Mouse (Mus musculus): ENCODE data around the gene Akap8l. TPM values are rescaled to one million over a fixed set of nuclear protein-coding genes. Genes with fewer than 3 reads are reported as not detected.
A peak's percentile ranks its signal among the peaks of the same experiment; 100 is the strongest.

Akap8l gene
- total and polyA plus RNA-seq, 3 experiments, result 57.6 to 80.3 (median 68.8) TPM

DNA sequence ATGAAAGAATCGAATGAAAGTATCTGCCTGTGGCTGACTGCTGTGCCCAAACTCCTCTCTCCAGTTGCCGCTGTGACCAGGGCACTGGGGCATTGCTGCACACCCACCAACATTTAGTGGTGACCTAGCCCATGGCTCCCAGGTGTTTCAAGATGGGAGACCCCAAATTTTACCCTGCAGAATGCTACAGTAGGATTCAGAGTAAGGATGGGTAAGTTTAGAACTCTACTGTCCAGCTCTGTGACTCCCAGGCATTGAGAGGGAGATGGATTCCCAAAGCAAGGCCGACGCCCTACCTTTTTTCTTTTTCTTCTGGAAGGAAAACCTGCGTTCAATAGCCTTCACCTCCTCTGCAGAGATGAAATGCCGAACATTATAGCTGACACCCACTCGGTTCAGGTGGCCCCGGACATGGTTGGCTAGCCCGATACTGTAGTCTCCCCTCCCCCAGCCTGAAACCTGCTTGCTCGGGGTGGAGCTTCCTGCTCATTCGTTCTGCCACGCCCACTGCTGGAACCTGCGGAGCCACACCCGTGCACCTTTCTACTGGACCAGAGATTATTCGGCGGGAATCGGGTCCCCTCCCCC is 18.7 kb upstream of the Akap8l start:
- DNase-seq (ENCODE audit: low spot score), result no peak

DNA sequence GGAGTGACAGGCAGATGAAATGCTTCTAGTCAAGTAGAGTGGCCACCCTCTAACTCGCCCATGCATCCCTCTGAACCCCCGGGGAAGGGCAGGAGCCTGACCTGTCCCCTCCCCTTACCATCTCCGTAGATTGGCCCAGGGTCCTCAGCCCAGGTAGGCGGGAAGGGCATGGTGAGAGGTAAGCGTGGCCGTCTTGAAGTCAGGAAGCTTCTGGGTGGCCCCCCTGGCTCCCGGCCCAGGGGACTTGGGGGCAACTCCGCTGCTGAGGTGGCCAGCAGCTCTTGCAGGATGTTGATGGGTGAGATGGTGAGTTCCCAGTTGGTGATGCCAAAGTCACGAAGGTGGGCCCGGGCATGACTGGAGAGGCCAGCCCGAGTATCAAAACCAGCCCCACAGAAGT is 17.3 kb upstream of the Akap8l start:
- DNase-seq (ENCODE audit: low spot score), result no peak
- TF ChIP-seq GATA2 (IDR thresholded peaks at IDR 0.05; ENCODE audit: borderline replicate concordance, low read depth, low read length) (no peak), CTCF (IDR thresholded peaks at IDR 0.05; ENCODE audit: low read depth, low read length) (no peak), POLR2AphosphoS5 (IDR thresholded peaks at IDR 0.05; ENCODE audit: insufficient replicate concordance, low read depth, low read length) (no peak), TAL1 (conservative IDR thresholded peaks at IDR 0.05; ENCODE audit: low read depth, low read length) (no peak)
- Histone ChIP-seq H3K9me3 (replicated peaks) (no peaks in the 10 kb centered on the region), H3K4me3 (ENCODE audit: low read depth, low read length) (no peak overlapping the region), H3K27me3 (ENCODE audit: insufficient read depth, low read length) (no peaks in the 10 kb centered on the region; the same call in 1 of the 2 replicates), H3K36me3 (replicated peaks) (peaks cover 5% of the 10 kb centered on the region), H3K4me1 (ENCODE audit: insufficient read depth, low read depth, low read length) (peaks cover 21% of the 10 kb centered on the region)
- ATAC-seq (ENCODE audit: extremely low read depth, insufficient number of reproducible peaks, low FRiP score, poor library complexity, severe bottlenecking), result no peak

More for the DNA sequence above, 18.7 kb upstream of the Akap8l start:
- TF ChIP-seq CTCF (IDR thresholded peaks at IDR 0.05; ENCODE audit: low read depth, low read length) (no peak), TAL1 (conservative IDR thresholded peaks at IDR 0.05; ENCODE audit: low read depth, low read length) (no peak), POLR2AphosphoS5 (IDR thresholded peaks at IDR 0.05; ENCODE audit: insufficient replicate concordance, low read depth, low read length) (no peak)
- Histone ChIP-seq H3K4me1 (ENCODE audit: insufficient read depth, low read depth, low read length) (peaks cover 11% of the 10 kb centered on the region), H3K36me3 (replicated peaks) (no peaks in the 10 kb centered on the region), H3K27me3 (ENCODE audit: insufficient read depth, low read length) (no peaks in the 10 kb centered on the region; the same call in 1 of the 2 replicates), H3K9me3 (replicated peaks) (no peaks in the 10 kb centered on the region), H3K4me3 (ENCODE audit: low read depth, low read length) (no peak overlapping the region)
- no peak for ATAC-seq (ENCODE audit: extremely low read depth, insufficient number of reproducible peaks, low FRiP score, poor library complexity, severe bottlenecking)

DNA sequence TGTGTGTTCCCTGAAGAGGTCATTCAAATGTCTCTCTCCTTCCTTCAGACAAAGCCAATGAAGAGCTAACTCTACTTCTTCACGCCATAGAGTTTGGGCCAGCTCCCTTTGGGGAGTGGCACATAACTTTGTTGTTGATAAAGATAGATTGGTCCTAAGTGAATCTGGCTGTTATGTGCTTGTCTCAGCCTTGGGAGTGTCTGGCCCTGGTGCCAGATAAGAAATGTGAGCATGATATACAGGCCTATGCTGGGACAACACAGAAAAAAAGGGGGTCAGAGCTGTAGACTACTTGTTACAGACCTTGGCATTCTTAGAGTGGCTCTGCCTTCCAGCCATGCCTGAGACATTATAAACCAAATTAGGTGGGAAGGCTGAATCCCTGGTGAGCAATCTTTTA is 14.9 kb upstream of the Akap8l start:
- H3K4me1 ChIP-seq (ENCODE audit: insufficient read depth, low read depth, low read length), result peaks cover 30% of the 10 kb centered on the region

DNA sequence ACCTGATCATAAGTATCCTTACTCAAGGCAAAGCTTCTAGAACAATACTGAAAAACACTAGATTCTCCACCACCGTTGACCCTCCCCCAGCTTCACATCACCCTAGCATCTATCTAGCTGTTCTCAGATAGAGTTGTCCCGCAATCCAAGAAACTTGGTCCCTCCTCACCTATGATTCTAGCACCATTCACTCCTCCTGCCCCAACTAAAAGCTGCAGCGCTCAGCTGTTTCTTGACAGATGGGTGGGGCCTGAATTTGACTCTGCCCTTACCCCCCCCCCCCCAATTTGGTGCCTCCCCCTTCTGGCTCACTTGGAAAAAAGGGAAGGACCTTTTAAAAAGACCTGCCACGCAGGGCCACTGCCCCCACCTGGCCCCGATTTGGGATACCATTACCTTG is 14.4 kb upstream of the Akap8l start:
- Histone ChIP-seq H3K4me1 (ENCODE audit: insufficient read depth, low read depth, low read length) (peaks cover 34% of the 10 kb centered on the region), H3K36me3 (replicated peaks) (peaks cover 34% of the 10 kb centered on the region), H3K4me3 (ENCODE audit: low read depth, low read length) (peak overlapping the region; percentile 89), H3K27me3 (ENCODE audit: insufficient read depth, low read length) (no peaks in the 10 kb centered on the region; the same call in 1 of the 2 replicates), H3K9me3 (replicated peaks) (no peaks in the 10 kb centered on the region)
- no peak for DNase-seq (ENCODE audit: low spot score)
- no peak for ATAC-seq (ENCODE audit: extremely low read depth, insufficient number of reproducible peaks, low FRiP score, poor library complexity, severe bottlenecking)
- no peak for TF ChIP-seq GATA1 (IDR thresholded peaks at IDR 0.05; ENCODE audit: borderline replicate concordance, low read length)
- no peak for TF ChIP-seq CTCF (IDR thresholded peaks at IDR 0.05; ENCODE audit: low read depth, low read length)
- TF ChIP-seq POLR2AphosphoS5 (IDR thresholded peaks at IDR 0.05; ENCODE audit: insufficient replicate concordance, low read depth, low read length), result no peak
- TF ChIP-seq GATA2 (IDR thresholded peaks at IDR 0.05; ENCODE audit: borderline replicate concordance, low read depth, low read length), result no peak
- no peak for TF ChIP-seq TAL1 (conservative IDR thresholded peaks at IDR 0.05; ENCODE audit: low read depth, low read length)

More for the DNA sequence above, 14.9 kb upstream of the Akap8l start:
- no peaks in the 10 kb centered on the region; the same call in 1 of the 2 replicates for H3K27me3 ChIP-seq (ENCODE audit: insufficient read depth, low read length)
- H3K36me3 ChIP-seq (replicated peaks), result peaks cover 29% of the 10 kb centered on the region
- no peak overlapping the region; the same call in 1 of the 2 replicates for H3K4me3 ChIP-seq (ENCODE audit: low read depth, low read length)
- no peak for DNase-seq (ENCODE audit: low spot score)
- ATAC-seq (ENCODE audit: extremely low read depth, insufficient number of reproducible peaks, low FRiP score, poor library complexity, severe bottlenecking), result no peak
- H3K9me3 ChIP-seq (replicated peaks), result no peaks in the 10 kb centered on the region
- TF ChIP-seq CTCF (IDR thresholded peaks at IDR 0.05; ENCODE audit: low read depth, low read length) (no peak), POLR2AphosphoS5 (IDR thresholded peaks at IDR 0.05; ENCODE audit: insufficient replicate concordance, low read depth, low read length) (no peak), GATA2 (IDR thresholded peaks at IDR 0.05; ENCODE audit: borderline replicate concordance, low read depth, low read length) (no peak), GATA1 (IDR thresholded peaks at IDR 0.05; ENCODE audit: borderline replicate concordance, low read length) (no peak), TAL1 (conservative IDR thresholded peaks at IDR 0.05; ENCODE audit: low read depth, low read length) (no peak)

DNA sequence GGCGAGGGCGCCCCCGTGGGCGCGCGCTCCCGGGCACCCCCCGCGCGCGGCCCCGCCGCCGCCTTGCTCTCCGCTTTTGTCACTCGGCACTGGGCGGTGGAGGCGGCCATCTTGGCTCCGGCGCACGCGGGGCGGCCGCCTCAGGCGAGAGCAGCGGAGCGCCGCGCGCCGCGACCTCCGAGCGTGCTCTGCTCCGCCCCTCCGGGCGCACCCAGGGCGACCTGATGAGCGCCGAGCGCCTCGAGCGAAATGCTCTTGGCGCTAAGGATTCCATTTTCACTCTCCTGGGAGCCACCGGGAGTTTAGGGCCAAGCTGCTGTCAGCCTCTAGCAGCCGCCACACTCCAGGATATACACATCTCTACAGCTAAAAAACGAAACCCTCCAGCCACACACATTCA is 13.9 kb upstream of the Akap8l start:
- ATAC-seq (ENCODE audit: extremely low read depth, insufficient number of reproducible peaks, low FRiP score, poor library complexity, severe bottlenecking), result peak; percentile 57
- Histone ChIP-seq H3K4me3 (ENCODE audit: low read depth, low read length) (peak overlapping the region; percentile 89), H3K36me3 (replicated peaks) (peaks cover 39% of the 10 kb centered on the region), H3K4me1 (ENCODE audit: insufficient read depth, low read depth, low read length) (peaks cover 36% of the 10 kb centered on the region), H3K9me3 (replicated peaks) (no peaks in the 10 kb centered on the region), H3K27me3 (ENCODE audit: insufficient read depth, low read length) (no peaks in the 10 kb centered on the region; the same call in 1 of the 2 replicates)
- peak; percentile 89 for DNase-seq (ENCODE audit: low spot score)
- TF ChIP-seq POLR2AphosphoS5 (IDR thresholded peaks at IDR 0.05; ENCODE audit: insufficient replicate concordance, low read depth, low read length), result no peak
- no peak for TF ChIP-seq GATA2 (IDR thresholded peaks at IDR 0.05; ENCODE audit: borderline replicate concordance, low read depth, low read length)
- TF ChIP-seq GATA1 (IDR thresholded peaks at IDR 0.05; ENCODE audit: borderline replicate concordance, low read length), result no peak
- no peak for TF ChIP-seq TAL1 (conservative IDR thresholded peaks at IDR 0.05; ENCODE audit: low read depth, low read length)
- TF ChIP-seq CTCF (IDR thresholded peaks at IDR 0.05; ENCODE audit: low read depth, low read length), result no peak

DNA sequence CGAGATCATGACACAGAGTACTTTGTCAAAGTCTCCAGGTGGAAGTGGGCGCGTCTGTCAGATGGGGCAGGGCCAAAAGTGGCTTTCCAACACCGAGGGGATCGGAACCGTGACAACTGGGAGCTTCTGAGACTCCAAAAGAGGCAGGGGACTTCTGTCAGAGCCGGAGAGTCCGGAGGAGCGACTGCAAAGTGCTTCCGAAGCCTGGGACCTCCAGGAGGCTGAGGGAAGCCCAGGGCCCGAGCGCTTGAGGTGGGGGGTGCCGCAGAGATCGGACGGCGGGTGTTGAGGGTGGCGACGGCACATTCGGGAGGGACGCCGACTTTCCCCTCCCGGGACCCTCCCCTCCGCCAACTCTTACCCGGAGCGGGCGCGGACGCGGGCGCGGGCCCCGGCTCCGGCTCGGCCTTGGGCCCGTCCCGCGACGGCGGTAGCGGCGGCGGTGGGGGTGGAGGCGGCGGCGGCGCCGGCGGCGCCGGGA is 13.5 kb upstream of the Akap8l start:
- Histone ChIP-seq H3K4me3 (ENCODE audit: low read depth, low read length) (peak overlapping the region; percentile 89), H3K9me3 (replicated peaks) (no peaks in the 10 kb centered on the region), H3K4me1 (ENCODE audit: insufficient read depth, low read depth, low read length) (peaks cover 40% of the 10 kb centered on the region), H3K36me3 (replicated peaks) (peaks cover 43% of the 10 kb centered on the region), H3K27me3 (ENCODE audit: insufficient read depth, low read length) (no peaks in the 10 kb centered on the region; the same call in 1 of the 2 replicates)
- TF ChIP-seq GATA2 (IDR thresholded peaks at IDR 0.05; ENCODE audit: borderline replicate concordance, low read depth, low read length) (no peak), TAL1 (conservative IDR thresholded peaks at IDR 0.05; ENCODE audit: low read depth, low read length) (no peak), GATA1 (IDR thresholded peaks at IDR 0.05; ENCODE audit: borderline replicate concordance, low read length) (no peak), POLR2AphosphoS5 (IDR thresholded peaks at IDR 0.05; ENCODE audit: insufficient replicate concordance, low read depth, low read length) (no peak), CTCF (IDR thresholded peaks at IDR 0.05; ENCODE audit: low read depth, low read length) (no peak)
- DNase-seq (ENCODE audit: low spot score) (no peak), ATAC-seq (ENCODE audit: extremely low read depth, insufficient number of reproducible peaks, low FRiP score, poor library complexity, severe bottlenecking) (no peak; the same call in 1 of the 2 replicates)
